Mouse (Mus musculus): Measurements from ENCODE around the gene Mapk14. TPM values are rescaled to one million over a fixed set of nuclear protein-coding genes. Genes with fewer than 3 reads are reported as not detected.
A peak's percentile ranks its signal among the peaks of the same experiment; 100 is the strongest.
"Not testable (repeated sequence)": the region's sequence is repeated elsewhere in the genome, so short reads cannot be mapped to it uniquely, and the experiment has no call there.

The Mapk14 gene
- total RNA-seq, 2 experiments from 2014 or later = 54.8 to 61.0 TPM

DNA sequence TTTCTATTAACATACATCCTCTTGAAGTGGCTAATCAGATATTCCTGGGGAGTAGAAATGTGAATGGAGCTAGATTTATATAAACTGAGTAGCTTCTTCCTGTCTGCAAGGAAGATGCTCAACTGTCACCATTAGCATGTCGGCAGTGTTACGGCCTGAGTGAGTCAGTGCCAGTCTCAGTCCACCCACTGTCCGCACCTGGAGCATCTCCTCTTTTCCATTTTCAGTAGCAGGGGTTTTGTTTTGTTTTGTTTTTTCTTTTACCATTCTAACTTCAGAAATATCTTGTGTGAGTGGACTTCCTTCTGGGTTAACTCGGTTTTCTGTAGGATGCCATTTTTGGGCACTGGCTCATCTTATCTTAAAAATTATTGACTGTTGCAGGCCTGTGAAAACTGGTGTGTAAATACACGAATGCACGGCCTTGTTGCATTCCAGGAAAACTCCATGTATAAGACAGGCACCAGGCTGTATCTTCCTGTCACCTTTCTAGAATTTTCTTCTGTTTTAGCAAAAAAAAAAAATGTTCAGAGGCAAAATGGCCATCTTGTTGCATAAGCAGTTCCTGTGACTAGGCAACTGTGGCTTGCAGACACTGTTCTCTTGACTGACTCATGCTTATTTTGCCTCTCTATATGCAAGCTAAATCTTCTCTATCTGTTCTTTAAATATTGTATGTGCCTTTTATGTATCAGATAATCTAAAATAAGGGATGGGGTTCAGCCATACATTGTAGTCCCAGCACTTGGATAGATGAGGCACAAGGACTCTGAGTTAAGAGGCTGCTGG, 44.4 kb downstream of the Mapk14 start:
- DNase-seq (ENCODE audit: low spot score in 2 of 2) = no peak

GRCm38 (mm10) chr17:28736486-28736885, 45.4 kb downstream of the Mapk14 start:
- DNase-seq (ENCODE audit: low spot score in 2 of 2) = no peak

GRCm38 (mm10) chr17:28737973-28738372, 46.8 kb downstream of the Mapk14 start:
- DNase-seq (ENCODE audit: low spot score in 2 of 2) = no peak

- no peak for DNase-seq (ENCODE audit: low spot score in 2 of 2)
Observed at GRCm38 (mm10) chr17:28739244-28739643, 48.1 kb downstream of the Mapk14 start.

GRCm38 (mm10) chr17:28743145-28743866, 52.2 kb downstream of the Mapk14 start:
- DNase-seq (ENCODE audit: low spot score in 2 of 2) = no peak

GRCm38 (mm10) chr17:28743916-28744315, 52.8 kb downstream of the Mapk14 start:
- no peak for DNase-seq (ENCODE audit: low spot score in 2 of 2)

DNA sequence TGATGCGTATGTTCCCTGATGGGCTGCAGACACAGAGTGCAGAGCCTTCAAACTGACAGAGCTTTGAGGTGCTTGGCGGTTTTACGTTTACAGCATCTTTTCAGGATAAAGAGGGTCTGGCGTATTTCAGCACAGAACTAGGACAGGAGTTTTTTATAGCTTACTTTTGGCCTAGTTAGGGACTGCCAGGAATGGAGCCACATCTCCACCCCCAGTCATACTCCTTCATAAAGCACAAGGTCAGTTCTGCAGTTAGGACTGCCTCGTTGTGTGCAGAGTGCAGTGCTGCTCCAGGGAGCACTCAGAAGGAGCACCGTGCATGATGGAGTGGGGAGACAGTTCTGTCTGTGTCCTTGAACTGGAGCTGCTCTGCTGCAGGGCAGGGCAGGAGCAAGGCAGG, 54.6 kb downstream of the Mapk14 start:
- DNase-seq (ENCODE audit: low spot score in 2 of 2) = no peak

- no peak for DNase-seq (ENCODE audit: low spot score in 2 of 2)
Observed at GRCm38 (mm10) chr17:28748001-28748400, 56.9 kb downstream of the Mapk14 start.

- DNase-seq (ENCODE audit: low spot score in 2 of 2) = no peak
Observed at GRCm38 (mm10) chr17:28750580-28750979, 59.5 kb downstream of the Mapk14 start.

DNA sequence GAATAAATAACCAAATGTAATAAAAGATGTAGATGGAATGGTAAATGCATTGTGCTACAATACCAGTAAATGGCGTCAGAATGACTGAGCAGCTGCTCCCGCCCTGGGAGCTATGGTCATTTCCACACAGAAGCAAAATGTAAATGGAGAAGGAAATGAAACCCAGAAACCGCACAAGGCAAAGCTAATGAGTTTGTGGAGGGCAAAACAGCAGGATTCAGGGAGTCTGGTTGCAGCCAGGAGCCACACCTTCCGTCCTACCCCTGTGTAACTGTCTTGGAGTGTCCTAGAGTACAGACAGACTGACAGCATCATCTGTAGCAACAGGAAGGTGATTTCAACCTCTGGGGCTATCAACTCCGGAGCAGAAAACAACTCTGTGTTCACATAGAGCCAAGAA, 65.3 kb downstream of the Mapk14 start:
- no peak for DNase-seq (ENCODE audit: low spot score in 2 of 2)

DNA sequence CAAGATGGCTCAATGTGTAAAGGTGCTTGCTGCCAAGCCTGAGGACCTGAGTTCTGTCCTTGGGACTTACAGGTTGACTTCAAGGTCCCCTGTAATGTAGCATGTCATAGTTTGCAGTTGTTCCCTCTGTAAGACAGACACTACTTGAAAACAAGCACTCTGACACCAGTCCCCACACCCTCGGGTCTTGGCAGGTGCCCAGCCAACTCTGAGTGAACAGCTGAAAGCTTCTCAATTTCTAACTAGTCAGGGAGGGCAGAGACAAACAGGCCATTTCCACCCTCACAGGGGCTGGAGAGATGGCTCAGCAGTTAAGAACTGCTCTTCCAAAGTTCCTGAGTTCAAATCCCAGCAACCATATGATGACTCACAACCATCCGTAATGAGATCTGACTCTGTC, 66.3 kb downstream of the Mapk14 start:
- peak in 1 of 2 experiments; percentile 31 for DNase-seq (ENCODE audit: low spot score in 2 of 2)

DNA sequence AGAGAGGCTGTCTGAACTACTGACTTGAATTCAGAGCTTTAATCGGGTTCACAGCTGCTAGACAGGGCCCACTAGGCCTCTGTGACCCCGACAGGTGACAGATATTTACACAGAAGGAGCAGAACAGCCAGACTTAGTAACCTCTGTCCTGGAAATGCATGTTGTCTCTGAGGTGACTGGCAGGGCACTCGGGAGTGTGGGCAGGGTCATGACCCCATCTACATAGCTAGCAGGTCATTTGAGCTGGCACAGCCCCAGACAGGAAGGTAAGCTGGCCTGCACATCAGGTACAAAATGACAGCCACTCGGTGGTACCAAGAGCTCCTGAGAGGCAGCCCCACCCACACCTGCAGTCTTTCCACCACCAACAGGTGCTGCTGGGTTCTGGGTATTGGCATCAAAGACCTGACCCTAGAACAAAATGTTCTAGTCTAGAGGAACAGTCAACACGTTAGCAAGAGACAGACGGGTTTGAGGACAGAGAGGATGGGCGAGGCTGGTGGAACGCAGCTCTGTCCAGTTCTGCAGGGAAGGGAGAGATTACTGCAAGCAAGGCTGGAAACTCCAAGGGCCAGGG, 69.7 kb downstream of the Mapk14 start:
- DNase-seq (ENCODE audit: low spot score in 2 of 2) = no peak

GRCm38 (mm10) chr17:28761871-28762270, 70.7 kb downstream of the Mapk14 start:
- DNase-seq (ENCODE audit: low spot score in 2 of 2) = peak; percentile 75 to 76

- DNase-seq (ENCODE audit: low spot score in 2 of 2) = no peak
Observed at GRCm38 (mm10) chr17:28766203-28766602, 75.1 kb downstream of the Mapk14 start.

- DNase-seq (ENCODE audit: low spot score in 2 of 2) = no peak
Observed at GRCm38 (mm10) chr17:28766781-28767515, 75.8 kb downstream of the Mapk14 start.

DNA sequence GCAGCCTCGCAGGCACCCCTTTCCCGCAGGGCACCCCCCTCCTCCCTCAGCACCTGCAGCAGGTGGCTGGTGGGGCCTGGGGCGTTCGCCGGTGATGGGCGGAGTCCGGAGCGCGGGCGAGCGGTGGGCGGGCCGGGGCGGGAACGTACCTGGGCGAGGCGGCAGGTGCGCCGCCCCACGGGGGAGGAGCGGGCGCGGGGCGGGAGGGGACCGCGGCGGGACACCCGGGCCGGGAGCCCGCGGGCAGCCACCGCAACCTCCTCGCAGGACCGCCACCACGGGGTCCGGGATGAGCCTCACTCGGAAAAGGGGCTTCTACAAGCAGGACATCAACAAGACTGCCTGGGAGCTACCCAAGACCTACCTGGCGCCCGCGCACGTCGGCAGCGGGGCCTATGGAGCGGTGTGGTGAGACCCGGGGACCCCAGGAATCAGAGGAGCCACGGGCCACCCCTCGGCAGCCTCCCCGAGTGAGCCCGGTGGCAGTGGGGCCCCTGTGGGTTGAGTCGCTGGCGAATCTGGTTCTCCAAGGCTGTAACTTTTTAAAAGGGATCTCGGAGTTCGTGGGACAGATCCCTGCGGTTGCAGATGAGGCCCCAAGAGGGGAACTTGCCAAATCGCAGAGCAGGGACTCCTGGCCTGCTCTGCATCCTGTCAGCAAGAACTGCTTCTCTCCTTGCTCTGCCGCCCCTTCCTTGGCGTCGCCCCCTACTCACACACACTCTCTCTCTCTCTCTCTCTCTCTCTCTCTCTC, 78.2 kb downstream of the Mapk14 start, which contains the start of gene Mapk13:
Gene Mapk13, plus strand, starts transcription at position 177 of the 754 bp plus-strand sequence.
- no peak for DNase-seq (ENCODE audit: low spot score in 2 of 2)

DNA sequence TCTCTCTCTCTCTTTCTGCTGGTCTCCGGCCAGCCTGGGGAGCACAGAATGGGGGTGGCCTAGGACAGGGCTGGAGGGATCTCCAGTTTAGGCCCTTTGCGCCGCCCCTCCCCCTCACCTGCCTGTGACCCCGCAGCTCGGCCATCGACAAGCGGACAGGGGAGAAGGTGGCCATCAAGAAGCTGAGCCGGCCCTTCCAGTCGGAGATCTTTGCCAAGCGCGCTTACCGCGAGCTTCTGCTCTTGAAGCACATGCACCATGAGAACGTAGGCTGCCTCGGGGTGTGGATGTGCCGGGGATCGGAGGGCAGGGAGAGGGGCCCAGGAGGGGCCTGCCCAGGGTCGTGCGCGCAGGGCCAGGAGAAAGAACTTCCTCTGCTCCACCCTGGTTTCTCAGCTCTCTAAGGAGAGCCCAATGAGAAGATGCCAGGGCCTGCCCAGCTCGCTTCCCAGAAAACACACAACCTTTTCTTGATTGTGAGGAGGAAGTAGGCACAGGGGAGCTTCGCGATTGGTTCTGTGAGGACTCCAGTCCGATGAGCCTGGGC, 78.8 kb downstream of the Mapk14 start:
- DNase-seq (ENCODE audit: low spot score in 2 of 2) = peak in 1 of 2 experiments; percentile 31

DNA sequence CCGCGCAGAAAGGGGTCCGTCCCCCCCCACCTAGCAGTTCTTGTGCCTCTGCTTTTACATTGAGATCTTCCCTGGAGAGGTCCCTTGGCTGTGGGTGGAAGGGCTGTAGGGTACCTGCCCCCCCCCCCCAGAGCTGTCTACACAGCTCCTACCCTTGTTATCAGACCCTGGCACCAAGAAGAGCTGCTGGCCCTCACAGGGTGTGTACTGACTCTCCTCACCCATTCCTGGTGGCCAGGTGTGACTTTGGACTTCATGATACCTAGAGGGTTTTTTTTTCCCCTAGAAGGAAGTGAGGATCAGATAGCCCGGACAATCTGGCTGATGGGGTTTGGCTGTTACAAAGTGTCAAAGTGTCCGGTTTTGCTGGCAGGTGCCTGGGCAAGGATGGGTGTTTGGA, 80.2 kb downstream of the Mapk14 start:
- no peak for DNase-seq (ENCODE audit: low spot score in 2 of 2)

DNA sequence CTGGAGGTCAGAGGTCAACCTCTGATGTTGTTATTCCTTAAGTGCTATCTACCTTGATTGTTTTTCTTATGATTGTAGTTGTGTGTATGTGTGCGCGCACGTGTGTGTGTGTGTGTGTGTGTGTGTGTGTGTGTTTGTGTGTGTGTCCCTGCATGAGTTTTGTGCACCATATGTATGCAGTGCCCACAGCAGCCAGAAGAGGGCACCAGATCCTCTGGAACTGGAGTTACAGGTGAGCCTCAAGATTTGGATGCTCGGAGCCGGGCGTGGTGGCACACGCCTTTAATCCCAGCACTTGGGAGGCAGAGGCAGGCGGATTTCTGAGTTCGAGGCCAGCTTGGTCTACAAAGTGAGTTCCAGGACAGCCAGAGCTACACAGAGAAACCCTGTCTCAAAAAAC, 83.2 kb downstream of the Mapk14 start:
- not testable (repeated sequence) for DNase-seq (ENCODE audit: low spot score in 2 of 2)

- DNase-seq (ENCODE audit: low spot score in 2 of 2) = no peak
Observed at GRCm38 (mm10) chr17:28775161-28775560, 84.0 kb downstream of the Mapk14 start.
